Mouse (Mus musculus): ENCODE data around the gene Myl10.
"Not testable (repeated sequence)": the region's sequence is repeated elsewhere in the genome, so short reads cannot be mapped to it uniquely, and the experiment has no call there.

The Myl10 gene

DNA sequence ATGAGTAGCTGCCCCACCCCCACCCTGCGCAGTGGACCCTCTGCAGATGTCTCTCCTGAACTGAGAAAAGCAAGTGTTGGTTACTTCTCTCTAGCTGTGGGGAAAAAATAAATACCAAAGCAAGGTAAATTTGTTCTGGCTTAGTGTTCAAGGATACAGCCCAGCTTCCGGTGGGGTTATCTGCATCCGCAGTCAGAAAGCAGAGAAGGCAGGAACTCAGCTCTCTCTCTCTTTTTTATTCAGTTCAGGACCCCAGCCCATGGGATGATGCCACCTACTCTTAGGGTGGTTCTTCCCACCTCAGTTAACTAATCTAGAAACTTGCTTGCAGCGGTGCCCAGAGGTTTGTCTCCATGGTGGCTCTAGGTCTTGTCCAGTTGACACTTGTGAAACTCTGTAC lies at the start of gene Myl10:
Gene Myl10, plus strand, starts transcription at position 363 of the 400 bp plus-strand sequence.
- DNase-seq (ENCODE audit: low spot score in 2 of 2), result no peak

DNA sequence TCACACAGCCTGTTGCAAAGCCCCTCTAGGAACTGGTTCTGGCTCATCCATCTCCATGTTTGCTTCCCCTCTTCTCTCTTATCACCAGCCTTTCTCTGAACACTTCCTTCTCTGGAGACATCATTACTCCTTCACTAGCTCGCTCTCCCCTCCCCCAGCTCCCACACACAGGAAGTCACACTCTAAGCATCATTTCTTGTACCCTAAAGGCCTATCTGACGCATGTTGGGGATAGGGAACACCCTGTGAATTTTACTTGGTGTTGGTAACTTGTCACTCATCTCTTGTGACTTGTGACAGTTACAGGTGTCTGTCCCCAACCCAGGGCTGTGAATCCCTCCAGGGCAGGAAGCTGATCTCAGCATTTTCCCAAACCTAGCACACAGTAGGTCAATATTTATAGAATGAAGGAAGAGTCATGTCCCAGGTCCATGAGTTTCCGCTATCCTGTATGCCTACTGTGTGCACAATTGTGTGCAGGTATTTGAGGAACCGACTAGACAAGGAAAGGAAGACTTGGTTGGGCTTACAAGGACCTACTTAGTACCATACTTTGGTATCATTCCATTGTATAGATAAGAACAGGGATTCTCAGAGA lies 46.1 kb upstream of the Myl10 start:
- no peak for DNase-seq (ENCODE audit: low spot score in 2 of 2)

DNA sequence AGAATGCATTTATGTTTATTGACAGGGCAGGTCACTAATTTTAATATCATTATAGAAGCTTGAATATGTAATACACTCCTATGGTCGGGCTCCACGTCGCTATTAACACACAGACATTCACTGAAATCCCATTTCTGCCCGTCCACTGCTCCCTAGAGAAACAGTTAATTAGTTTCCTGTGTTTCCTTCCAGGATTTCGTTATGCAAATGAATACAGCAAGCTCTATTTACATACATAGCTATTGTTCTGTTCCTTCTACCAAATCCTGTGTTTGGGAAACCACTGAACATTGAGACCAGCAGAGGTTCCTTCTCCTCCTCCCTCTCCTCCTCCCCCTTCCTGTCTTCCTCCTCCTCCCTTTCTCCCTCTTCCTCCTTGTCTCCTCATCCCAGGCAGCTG lies 43.9 kb upstream of the Myl10 start:
- DNase-seq (ENCODE audit: low spot score in 2 of 2), result no peak

DNA sequence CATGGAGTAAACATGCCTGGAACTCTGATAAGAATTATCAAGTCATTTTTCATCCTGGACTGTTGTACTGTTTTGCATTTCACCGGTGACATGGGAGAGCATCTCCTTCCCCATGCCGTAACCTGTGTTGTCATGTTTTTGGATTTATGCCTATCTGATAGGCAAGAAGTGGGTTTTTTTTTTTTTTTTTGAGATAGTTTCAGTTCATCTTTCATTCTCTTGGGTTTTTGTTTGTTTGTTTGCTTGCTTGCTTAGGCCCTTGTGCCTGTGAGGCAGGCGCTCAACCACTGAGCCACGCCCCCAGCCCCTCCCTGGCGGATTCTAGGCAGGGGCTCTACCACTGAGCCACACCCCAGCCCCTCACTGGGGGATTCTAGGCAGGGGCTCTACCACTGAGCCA lies 43.3 kb upstream of the Myl10 start:
- no peak for DNase-seq (ENCODE audit: low spot score in 2 of 2)

DNA sequence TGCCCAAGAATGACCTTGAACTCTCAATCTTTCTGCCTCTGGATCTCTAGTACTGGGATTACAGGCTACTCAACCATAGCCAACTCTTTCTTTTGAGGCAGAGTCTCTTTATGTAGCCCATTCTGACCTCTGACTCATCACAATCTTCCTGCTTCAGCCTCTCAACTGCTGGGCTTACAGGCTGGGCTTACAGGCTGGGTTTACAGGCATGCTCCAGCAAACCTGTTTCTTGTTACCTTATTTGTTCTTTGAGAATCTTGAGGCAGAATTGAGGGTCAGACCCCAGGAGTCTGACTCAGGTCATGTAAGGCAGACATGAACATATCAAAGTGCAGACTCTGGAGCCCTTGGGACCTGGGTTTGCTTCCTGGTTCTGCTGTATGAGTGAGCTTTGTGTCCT lies 38.5 kb upstream of the Myl10 start:
- no peak for DNase-seq (ENCODE audit: low spot score in 2 of 2)

DNA sequence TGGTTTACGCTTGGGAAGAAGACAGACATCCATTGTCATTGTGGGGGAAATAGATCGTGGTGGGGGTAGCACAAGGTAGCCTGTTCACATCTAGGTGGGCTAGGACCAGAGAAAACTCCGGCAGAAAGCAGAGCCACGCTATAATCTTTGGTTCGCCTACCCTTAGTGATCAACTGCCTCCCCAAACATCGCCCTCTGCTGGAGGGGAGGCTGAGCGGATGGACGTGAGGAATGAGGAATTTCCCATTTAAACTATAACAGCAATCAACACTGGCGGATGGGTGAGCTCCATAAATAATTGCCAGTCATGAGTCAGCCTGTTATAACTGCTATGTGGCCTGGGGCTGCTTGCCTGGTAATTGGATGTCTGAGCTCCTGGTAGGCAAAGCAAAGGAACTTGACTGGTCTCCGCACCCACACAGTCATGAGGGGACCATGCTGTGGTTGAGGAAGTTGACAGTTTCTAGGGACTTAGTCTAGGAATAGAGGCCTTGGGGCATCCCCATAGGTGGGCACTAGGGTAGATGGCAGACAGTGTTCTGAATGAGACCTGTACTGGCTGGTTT lies 36.0 kb upstream of the Myl10 start:
- no peak for DNase-seq (ENCODE audit: low spot score in 2 of 2)

DNA sequence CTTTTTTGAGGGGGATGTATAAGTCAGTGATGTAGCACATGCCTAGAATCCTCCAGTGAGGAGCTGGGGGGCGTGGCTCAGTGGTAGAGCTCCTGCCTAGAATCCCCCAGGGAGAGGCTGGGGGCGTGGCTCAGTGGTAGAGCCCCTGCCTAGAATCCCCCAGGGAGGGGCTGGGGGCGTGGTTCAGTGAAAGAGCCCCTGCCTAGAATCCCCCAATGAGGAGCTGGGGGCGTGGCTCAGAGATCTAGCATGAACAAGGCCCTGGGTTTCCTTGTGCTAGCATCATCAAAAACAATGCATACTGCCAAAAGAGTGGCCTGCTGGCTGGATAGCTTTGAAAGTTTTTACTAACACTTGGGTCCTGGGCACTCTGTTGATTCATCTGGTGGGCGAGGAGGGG lies 32.2 kb upstream of the Myl10 start:
- not testable (repeated sequence) for DNase-seq (ENCODE audit: low spot score in 2 of 2)

DNA sequence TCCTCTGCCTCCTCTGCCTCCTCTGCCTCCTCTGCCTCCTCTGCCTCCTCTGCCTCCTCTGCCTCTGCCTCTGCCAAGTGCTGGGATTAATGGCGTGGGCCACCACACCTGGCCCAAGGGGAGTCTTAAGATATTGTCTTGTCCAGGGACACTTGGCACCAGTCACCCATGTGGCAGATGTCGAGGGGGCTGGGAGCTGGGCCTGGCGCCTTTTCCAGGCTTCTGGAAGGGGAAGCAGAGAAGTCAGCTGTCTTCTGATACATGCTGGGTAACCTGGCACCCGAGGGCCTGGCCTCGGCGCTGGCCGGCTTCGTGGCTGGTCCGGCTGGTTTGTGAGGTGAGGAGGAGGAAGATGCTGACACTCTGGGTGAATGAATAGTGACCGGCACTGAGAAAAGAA lies 30.7 kb upstream of the Myl10 start:
- DNase-seq (ENCODE audit: low spot score in 2 of 2), result no peak

DNA sequence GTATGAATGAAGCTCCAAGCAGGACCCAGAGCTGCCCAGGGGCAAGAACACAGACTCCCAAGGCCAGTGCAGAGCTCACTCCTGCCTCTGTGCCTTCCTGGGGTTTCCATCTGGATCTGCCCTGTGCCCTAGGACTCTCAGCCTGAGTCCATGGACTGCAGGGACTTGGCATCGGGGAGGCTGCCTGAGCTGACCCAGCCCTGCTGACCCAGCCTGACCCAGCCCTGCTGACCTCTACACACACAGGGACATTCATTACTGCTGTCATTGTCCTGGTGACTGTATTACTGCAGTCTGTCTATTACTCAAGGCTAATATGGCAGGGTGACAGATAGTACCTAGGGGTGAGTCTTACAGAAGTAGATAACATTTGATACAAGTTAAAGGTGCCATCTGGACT lies 30.1 kb upstream of the Myl10 start:
- DNase-seq (ENCODE audit: low spot score in 2 of 2), result no peak

DNA sequence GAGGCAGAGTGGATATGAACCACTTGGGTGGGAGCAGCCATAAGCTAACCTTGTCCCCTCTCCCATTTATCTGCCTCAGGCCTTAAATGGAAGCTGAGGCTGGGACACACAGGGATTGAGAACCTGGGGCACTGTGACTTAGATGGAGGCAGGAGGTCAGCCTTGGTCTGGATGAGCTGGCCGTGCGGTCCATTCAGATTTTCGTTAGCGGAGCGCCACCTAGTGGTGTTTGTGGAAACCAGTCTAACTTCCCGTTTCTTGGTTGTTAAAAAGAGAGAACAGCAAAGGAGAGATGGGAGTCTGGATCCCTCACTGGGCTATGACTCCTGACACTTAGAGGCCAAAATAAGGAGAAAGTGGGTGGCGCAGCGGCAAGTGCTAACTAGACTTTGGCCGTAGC lies 28.4 kb upstream of the Myl10 start:
- DNase-seq (ENCODE audit: low spot score in 2 of 2), result peak in 1 of 2 experiments; percentile 58

DNA sequence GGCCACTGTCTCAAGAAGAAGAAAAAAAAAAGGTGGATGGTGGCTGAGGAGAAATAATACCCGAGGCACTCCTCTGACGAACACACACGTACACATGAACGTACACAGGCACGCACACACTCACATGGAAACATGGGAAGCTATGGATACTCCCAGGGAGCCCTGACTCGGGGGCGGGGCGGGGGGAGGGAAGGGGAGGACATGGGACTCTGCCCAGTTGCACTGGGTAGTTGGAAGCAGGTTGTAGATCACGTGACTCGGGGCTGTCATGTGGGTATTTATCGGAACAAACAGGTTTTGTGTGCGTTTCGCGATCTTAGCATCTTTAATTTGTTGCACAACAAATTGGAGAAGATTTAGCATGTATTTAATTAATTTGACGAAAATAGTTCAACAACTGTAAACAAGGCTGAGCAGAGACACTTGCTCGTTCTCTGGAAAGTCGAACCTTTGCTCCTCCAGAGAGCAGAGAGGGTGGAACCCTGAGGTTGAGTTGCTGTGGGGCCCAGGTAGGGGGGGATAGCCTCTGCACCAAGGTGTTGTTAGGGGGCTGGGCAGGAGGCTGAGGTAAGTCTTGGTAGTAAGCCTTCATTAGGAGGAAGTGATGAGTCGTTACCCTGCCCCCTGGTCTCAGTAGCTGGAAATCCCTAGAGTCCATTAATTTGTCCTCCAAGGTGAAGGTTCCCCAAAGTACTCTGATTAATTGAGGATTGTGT lies 16.5 kb upstream of the Myl10 start:
- DNase-seq (ENCODE audit: low spot score in 2 of 2), result no peak

DNA sequence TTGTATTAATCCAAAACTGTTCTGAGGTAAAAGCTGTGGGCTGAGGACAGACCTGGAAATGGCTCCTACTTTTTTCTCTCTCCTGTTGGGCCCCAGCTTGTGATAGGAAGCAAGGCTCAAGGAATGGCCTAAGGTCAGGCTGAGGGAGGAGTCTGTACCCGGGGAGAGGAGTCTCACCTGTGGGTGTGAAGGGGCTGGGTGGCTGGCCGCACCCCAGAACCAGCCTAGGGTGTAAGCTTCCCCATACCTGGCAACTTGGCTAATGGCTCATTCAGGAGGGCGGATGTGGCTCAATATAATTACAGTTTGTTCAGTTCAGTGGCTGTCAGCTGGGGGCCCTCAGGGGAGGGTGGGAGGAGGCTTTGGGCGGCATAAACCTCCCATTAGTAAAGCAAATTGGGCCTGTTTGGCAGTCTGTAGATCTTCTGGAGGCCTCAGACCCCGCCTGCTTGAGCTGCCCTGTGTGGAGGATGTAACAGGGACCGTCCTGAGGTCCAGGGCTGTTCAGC lies 14.1 kb upstream of the Myl10 start:
- no peak for DNase-seq (ENCODE audit: low spot score in 2 of 2)

DNA sequence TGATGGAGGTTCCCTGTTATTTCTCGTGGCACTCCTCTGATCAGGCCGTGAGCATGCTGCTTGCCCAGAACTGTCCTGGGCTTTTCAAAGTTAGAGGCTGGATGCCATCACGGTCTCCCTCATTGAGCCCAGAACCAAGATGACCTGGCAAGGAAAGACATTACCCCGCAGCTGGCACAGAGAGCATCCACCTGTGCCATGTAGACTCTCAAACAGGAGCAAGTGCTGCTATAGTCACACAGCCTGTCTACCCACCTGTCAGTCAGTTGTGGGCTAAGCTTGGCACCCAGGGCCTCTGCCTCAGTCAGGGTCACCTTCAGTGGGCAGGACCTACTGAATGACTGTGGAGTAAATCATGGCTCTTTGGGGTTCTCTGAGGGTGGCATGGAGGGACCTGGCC lies 6.6 kb upstream of the Myl10 start:
- no peak for DNase-seq (ENCODE audit: low spot score in 2 of 2)

DNA sequence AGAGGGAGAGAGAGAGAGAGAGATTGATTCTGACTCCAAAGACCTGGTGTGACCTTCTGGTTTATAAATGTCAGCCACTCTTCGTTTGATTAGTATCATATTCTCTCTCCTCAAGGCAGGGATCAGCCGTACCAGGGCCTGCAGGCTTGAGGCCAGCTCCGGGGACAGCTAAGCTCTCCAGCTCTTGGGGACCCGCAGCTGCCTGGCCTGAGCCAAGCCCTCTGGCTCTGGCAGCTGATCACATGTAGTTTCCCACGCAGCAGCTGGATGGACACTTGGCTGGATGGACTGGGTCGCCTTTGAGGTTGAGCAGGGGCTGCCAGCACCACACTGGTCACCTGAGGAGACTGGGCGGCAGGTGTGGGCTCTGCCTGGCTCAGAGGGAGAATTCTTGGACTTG lies 5.4 kb upstream of the Myl10 start:
- DNase-seq (ENCODE audit: low spot score in 2 of 2), result no peak

DNA sequence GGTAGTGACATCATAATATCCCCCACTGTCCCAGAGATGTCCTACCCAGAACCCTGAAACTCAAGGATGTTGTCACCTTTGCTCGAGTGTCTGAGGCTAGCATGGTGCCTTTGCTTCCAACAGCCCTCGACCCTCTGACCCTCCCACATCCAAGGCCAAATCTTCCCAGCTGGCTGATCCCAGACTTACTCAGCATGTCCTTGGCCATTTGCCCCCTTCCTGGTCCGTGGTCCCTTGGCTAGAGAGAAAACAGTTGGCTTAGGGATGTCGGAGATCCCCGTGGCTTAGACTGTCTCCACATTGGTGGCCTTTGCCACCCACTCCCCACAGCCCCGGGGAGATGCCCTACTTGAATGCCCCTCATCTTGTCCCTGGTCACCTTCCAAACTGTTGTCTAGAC lies 4.1 kb upstream of the Myl10 start:
- DNase-seq (ENCODE audit: low spot score in 2 of 2), result no peak

DNA sequence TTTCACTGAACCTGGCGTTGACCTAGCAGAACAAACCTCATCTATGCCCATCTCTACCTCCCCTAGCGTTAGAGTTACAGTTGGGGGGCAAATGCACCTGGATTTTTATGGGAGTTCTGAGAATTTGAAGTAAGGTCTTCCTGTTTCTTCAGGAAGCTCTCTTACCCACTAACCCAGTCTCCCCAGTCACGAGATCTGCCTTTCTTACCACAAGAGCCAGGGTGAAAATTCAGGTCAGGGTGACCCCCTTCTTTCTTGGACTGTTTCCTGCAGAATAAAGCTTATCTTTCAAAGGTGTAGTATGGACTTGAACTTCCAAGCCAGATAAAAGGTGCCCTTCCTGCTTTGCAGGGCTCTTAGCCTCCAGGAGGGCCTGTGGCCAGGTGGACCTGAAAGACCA lies 1.8 kb upstream of the Myl10 start:
- DNase-seq (ENCODE audit: low spot score in 2 of 2), result no peak

DNA sequence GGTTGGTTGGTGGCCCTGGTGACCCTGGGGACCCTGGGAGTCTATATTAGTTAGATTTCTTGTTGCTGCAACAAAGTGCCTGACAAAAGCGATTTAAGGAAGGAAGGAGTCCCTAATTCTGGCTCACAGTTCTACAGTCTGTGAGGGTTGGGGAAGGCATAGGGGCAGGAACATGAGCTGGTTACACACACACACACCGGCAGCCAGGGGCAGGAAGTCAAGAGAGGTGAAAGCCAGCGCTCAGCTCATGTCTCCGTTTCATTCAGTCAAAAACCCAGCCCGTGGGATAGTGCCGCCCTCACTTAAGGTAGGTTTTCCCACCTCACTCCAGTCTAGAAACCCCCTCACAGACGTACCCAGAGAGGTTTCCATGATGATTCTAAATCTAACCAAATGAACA lies 472 bp downstream of the Myl10 start:
- DNase-seq (ENCODE audit: low spot score in 2 of 2), result no peak

DNA sequence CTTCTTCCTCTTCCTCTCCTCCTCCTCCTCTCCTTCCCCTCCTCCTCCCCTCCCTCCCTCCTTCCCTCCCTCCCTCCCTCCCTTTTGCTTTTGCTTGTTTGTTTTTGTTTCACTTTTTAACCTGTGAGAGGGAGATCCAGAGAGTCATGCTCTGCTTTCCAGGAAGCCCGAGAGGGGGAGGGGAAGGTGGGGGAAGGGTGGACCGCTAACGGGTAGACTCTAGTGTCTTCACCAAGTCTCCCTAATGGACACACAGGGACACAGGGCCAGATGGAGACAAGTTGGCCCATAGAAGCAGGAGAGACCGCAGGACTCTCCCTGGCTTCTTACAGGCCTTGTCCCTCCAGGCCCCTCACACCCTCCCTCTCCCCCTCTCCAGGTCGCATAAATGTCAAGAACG lies 2.0 kb downstream of the Myl10 start:
- no peak for DNase-seq (ENCODE audit: low spot score in 2 of 2)

DNA sequence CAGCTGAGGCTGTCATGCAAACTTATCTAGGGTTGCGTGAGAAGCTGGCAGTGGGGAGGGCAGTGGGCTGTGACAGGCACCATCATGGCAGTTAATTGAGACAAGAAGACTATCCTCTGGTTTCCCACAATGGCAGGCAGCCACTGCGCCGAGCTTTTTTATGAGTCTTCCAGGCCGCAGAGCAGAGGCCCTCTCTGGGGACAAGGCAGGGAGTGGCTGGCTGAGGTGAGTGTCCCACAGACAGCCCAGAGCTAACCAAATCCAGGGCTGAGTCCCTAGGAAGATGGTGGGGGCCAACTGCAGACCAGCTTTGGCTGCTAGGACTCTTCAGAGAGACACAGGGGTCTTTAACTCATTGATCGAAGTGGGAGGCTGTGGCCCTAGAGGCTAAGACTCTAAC lies 3.6 kb downstream of the Myl10 start:
- no peak for DNase-seq (ENCODE audit: low spot score in 2 of 2)

DNA sequence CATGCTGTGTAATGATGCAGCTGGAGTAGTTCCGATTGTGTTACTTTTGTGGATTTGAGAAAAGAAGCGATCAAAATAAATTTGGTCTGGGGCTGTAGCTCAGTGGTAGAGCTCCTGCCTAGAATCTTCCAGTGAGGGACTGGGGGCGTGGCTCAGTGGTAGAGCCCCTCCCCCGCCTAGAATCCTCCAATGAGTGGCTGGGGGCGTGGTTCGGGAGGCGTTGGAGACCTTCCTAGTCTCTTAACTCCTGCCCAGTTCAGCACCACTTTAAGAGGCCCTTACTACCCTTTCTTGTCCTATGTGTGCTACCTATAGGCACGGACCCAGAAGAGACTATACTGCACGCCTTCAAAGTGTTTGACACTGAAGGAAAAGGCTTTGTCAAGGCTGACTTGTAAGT lies 4.7 kb downstream of the Myl10 start:
- no peak for DNase-seq (ENCODE audit: low spot score in 2 of 2)

DNA sequence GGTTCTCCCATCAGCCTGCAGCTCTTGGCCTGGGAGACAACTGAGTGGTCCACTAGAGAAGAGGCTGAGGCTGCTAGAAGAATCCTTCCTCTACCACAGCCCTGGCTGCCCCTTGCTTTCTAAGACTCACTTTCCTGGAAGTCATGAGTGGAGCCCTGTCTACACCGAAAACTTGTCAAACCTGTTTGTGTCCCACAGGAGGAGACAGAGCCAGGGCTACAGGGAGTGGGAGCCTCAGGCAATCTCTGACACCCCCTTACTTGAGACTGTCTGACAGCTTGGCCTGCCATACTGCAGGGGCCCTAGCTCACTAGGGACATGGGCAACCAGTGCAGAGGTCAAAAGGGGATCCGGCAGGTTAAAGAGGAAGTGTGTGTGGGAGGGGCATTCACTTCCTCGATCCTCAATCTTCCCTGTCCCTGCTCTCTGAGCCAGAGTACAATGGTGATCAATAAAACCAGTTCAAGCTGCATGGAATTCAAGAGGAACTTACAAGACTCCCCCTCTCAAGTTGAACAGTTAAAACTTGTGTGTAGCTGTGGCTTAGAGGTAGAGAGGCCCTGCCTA lies 9.3 kb downstream of the Myl10 start:
- DNase-seq (ENCODE audit: low spot score in 2 of 2), result no peak

DNA sequence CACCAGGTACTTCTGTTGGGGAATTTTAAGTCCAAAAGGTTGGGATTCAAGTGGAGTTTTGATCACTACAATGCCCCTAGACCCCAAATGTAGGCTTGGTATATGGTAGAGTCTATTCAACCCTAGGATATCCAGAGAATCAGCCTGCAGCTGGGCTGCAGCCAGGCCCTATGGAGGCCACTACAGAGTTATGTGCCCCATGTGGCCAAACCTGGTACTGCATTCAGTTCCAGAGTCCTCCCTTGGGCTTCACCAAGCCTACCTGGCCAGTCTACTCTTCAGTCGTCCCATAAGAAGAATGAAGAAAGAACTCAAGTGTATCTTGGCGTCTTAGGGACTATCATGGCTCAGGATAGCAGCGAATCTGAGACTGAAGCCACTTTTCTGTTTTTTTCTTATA lies 10.8 kb downstream of the Myl10 start:
- DNase-seq (ENCODE audit: low spot score in 2 of 2), result peak in 1 of 2 experiments; percentile 23

DNA sequence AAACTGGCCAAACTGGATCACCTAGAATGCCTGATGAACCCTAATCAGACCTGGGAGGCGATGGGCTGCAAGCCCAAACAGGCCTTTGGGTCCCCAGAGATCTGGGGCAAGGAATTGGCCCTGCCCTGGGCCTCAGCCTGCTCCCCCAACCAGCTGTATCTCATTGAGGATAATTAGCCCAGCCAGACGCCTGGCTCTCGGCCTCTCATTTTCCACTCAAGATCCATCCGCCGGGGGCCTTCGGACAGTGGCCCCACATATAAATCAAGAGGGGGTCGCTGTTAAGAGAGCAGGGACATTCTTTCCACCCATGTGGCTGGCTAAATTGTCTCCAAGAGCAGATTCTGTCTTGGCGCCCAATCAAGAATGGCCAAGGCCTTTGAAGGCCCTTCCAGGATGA lies 11.2 kb downstream of the Myl10 start:
- DNase-seq (ENCODE audit: low spot score in 2 of 2), result no peak

Data from frontal cortex, postnatal 10 days (tissue).